Mouse (Mus musculus) heart, postnatal 0 days (tissue): ENCODE data around the gene Troap.

Experiments used
- CTCF ChIP-seq: IDR thresholded peaks from 2 replicates; pipeline ENCODE4 v1.5.1; 2016; ENCODE audit warnings: antibody characterized with exemption, control low read depth, low read depth
- EP300 ChIP-seq: IDR thresholded peaks from 2 replicates; pipeline ENCODE4 v1.6.1; 2016; ENCODE audit warnings: antibody characterized with exemption, low read depth

- TF ChIP-seq CTCF (no peak), EP300 (no peak)
These were observed 52.5 kb downstream of the Troap start for GRCm38 (mm10) chr15:99126816-99127365.
